Mouse (Mus musculus): ENCODE measurements around the gene Gm8122. TPM values are rescaled to one million over a fixed set of nuclear protein-coding genes. Genes with fewer than 3 reads are reported as not detected.
"Not testable (repeated sequence)": the region's sequence is repeated elsewhere in the genome, so short reads cannot be mapped to it uniquely, and the experiment has no call there.

The Gm8122 gene
- total RNA-seq (2017) = not detected in 2 replicates

DNA sequence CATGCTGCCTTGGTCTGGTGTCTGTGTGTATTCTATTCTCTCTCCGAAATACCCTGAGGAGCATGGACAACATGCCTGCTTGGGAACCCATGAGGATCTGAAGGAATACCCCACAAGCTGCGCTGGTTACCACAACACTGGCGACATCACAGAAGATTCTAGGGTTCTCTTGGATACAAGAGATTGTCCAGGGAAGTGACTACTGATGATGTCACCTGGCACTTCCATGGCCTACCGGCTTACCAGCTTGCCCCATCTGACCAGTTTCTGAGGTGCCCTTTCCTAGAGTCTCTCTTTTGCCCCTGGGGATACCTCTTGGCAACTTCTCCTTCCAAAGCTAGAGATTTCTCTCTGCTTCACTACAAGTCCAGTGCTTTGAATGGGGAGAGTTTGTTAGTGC is at the start of gene Gm8122:
Gm8122 (minus strand) TSS at position 101 of the 400 bp plus-strand sequence.
- ATAC-seq (replicated peaks; ENCODE audit: low read depth, poor library complexity, severe bottlenecking) = not testable (repeated sequence)

DNA sequence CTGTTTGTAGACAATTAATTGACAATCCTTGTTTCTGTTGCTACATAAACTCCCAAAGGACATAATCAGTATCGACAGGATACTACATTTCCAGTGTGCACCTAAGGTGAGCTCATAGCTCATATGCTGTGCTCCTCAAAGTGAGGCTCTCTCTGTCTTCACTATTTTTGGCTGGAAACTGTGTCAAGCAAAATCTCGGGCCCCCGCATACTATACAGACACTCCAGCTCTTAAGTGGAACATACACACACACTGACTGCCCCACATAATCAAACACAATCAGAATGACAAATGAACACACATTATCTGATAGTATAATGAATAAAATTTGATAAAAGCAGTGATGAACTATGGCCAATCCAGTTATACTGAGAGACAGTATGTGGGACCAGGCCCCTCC is 43.6 kb upstream of the Gm8122 start:
- not testable (repeated sequence) for ATAC-seq (replicated peaks; ENCODE audit: low read depth, poor library complexity, severe bottlenecking)

DNA sequence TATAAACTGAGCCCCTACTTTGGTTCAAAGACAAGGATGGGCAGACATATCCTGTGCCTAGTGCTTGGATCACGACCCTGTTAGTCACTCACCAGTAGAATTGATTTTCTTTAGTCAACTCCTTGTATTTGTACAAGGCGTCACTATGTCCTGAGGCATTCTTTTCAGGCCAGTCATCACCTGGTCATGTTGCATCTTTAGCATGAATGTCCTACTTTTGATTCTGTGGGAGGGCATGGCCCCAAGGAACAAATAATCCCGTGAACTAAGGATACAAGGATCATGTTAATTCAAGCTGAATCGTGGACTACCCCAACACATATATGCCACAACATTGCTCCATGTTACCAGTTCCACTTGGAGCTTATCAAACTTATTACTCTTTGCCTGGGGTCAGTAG is 43.0 kb upstream of the Gm8122 start:
- ATAC-seq (replicated peaks; ENCODE audit: low read depth, poor library complexity, severe bottlenecking) = not testable (repeated sequence)

DNA sequence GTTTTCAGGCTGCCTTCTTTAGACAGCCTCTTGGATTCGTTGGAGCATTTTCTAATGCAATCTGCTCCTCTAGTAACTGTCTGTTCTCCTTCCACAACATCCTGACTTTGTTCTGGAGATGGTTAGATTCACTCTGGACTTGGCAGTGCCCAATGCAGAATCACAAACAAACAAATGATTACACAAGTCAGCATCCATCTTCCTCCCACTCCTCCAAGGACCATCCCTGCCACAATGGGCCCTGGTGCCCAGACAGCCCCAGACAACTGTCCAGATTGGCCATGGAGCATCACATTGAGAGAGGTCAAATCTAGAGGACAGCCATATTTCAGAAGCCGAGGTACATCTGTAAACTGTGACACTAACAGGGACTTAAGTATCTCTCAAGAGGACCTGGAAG is 42.4 kb upstream of the Gm8122 start:
- not testable (repeated sequence) for ATAC-seq (replicated peaks; ENCODE audit: low read depth, poor library complexity, severe bottlenecking)

DNA sequence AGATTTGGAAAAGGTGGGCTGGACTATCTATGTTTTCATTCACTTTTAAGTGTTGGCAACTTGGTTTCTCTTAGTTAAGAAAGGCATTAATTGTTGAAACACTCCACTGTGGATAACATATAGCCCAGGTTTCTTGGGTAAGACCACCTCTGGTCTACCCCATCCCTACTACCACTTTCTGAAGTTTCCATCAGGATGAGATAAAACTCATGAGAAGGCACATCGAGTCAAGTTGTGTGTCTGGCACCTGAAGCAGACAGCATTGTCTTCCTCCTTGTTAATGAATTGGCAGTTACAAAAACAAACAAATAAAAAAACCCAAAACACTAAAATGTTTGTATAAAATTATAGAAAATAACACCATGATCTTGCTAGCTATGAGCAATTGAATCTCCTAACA is 40.6 kb upstream of the Gm8122 start:
- ATAC-seq (replicated peaks; ENCODE audit: low read depth, poor library complexity, severe bottlenecking) = not testable (repeated sequence)

DNA sequence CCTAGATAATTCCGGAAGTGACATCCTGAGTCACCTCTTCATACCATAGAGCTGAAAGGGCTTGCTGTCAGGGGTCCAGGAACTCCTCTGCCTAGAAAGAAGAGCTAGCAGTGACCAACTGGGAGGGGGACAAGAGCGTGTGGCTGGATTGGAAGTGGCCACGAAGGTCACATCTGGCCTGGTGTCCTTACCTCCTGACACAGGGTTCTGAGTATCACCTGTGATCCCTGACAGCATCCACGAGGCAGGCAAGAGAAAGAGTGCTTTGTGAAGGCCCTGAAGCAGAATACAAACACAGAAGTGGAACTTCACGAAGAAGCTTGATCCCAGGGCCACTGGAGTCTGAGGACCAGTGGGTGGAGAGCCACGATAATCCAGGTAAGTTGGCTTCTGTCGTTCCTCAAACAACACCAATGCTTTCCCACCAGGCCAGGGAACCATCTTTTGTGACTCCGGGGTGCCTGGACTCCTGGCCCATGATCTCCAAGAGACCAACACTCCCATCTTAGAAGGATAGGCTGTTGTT is 39.9 kb upstream of the Gm8122 start, which contains the start of gene Gm9732:
Gm9732 (plus strand) TSS at position 51 of the 526 bp plus-strand sequence.
- ATAC-seq (replicated peaks; ENCODE audit: low read depth, poor library complexity, severe bottlenecking) = not testable (repeated sequence)

DNA sequence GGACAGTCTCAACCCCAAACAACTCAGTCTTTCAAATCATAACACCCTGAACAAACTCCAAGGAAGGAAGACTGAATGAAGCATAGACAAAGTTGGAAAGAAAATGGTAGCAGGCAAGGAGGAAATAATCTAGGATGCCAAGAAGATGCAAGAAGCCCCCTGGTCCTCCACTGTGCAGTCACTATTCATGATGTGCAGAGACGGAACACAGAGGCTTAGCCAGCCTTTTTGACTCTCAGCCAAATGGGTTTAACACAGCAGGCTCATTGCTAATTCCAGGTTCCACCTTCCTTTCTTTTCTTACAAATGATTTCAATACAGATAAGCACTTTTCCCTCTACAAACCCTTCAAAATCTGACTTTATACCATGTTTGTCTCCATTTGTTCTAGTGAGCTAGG is 38.1 kb upstream of the Gm8122 start:
- not testable (repeated sequence) for ATAC-seq (replicated peaks; ENCODE audit: low read depth, poor library complexity, severe bottlenecking)

DNA sequence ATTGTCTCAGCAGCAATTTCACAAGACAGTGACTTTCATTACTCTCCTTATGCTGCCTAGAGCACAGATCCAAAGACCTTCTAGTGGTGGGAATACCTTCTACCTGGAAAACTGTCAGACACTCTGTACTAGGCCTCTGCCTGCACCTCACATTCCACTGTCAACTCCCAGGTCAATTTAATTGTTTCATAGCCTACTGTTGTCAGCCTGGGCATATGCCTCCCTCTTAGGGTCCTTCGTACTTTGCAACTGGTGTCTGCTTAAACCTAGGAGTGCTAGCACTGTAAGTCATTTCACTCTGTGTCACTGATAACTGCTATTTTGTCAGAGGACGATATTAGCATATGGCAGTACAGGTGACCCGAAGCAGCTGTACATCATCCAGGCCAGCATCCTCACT is 34.1 kb upstream of the Gm8122 start:
- ATAC-seq (replicated peaks; ENCODE audit: low read depth, poor library complexity, severe bottlenecking) = not testable (repeated sequence)

DNA sequence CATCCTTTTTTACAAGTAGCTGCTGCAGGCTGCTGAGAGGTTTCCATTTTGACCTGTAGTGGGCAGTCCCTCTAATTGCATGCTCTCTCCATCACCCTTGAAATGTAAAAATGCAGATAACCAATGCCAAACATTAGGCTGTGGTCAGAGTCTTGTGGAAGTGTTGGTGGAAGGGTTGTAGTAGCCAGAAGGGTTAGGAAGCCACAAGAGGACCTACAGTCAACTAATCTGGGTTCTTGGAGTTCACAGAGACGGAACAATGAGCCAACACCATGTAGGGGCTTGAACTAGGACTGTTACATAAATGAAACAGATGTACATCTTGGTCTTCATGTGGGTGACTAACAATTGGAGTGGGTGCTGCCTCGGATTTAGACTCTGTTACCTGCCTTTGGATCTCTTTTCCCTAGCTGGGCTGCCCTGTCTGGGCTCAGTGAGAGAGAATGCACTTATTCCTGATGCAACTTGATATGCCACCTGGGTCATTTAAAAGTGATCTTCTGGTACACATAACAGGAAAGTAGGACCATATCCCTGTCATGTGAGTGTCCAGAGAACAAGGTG is 33.5 kb upstream of the Gm8122 start:
- ATAC-seq (replicated peaks; ENCODE audit: low read depth, poor library complexity, severe bottlenecking) = not testable (repeated sequence)

DNA sequence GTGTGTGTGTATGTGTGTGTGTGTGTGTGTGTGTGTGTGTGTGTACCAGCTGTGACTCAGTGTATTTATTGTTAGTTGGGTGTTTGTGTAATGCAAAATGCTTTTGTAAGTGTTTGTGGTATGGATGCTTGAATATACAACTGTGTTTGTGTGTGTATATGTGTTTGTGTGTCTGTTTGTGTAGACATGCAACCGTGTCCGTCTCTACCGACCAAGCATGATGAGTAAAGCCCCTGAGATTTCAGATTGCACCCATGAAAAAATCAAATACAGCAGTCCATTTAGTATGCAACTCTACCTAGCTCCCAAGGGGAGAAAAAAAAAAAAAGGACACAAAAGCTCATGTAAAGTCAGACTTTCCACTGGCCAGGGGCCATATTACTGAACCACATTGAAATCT is 28.3 kb upstream of the Gm8122 start:
- ATAC-seq (replicated peaks; ENCODE audit: low read depth, poor library complexity, severe bottlenecking) = not testable (repeated sequence)

DNA sequence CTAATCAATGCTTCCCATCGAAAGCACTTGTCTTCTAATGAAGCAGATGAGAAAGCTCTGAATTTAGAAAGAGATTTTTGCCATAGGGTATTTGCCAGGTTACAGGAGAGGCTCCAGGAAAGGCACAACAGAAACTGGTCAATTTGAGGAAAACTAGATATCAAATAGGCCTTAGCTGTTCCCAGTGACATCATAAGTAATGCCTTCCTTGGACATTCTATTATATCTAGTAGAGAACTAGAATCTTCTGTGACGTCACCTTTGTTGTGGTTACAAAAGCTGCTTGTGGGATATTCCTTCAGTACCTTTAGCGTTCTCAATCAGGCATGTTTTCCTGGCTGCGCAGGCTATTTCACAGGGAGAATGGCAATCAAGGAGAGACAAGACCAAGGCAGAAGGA is 23.2 kb upstream of the Gm8122 start, which contains the start of gene Gm8126:
Gm8126 (plus strand) TSS at position 301 of the 400 bp plus-strand sequence.
- ATAC-seq (replicated peaks; ENCODE audit: low read depth, poor library complexity, severe bottlenecking) = not testable (repeated sequence)

DNA sequence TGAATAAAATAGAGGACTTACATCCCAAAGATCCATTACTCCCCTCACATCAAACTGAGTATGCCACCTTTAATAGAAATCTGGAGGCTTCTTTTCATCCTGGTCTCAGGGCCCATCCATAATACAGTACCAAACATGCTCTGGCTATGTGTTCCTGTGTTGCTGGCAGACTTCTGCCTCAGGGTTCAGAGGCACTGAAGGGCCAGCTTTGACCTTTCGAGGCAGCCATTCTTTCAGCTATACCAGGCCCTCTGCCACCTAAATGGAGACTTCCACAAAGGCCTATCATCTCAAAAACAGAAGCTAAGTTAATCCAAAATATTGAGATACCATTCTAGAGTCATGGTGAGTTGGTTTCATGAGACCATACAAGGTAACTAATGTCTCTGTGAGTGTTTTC is 21.4 kb upstream of the Gm8122 start:
- not testable (repeated sequence) for ATAC-seq (replicated peaks; ENCODE audit: low read depth, poor library complexity, severe bottlenecking)

DNA sequence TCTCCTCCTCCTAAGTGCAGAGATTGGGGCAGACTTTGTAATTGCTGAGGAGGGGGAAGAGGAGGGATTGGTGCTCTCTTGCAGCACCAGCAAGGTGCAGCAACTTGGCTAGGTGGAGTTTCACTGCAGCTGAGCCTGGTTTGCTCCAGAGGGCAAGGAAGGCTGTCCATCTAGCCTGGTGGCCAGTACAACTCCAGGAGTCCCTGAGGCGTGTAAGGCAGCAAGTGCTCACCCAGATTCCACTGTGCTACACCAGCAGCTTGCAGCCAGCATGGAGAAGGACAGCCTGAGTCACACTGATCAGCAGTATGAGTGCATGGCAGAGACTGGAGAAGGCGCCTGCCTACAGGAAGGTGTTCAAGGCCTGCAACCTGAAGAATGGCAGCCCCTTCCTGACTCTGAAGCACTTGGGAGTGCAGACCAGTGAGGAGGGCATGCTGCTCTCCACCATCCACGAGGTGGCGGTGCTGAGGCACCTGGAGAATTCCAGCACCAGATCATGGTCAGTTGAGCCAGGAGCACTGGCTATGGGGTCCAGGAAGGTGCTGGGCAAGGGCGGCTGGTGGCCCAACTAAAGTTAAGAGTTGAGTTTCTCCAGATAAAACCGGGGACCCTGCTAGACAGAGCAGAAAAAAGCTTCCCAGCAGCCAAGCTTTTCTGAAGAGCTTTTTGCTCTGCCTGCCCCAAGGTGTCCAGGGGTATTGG is 15.6 kb upstream of the Gm8122 start:
- not testable (repeated sequence) for ATAC-seq (replicated peaks; ENCODE audit: low read depth, poor library complexity, severe bottlenecking)

DNA sequence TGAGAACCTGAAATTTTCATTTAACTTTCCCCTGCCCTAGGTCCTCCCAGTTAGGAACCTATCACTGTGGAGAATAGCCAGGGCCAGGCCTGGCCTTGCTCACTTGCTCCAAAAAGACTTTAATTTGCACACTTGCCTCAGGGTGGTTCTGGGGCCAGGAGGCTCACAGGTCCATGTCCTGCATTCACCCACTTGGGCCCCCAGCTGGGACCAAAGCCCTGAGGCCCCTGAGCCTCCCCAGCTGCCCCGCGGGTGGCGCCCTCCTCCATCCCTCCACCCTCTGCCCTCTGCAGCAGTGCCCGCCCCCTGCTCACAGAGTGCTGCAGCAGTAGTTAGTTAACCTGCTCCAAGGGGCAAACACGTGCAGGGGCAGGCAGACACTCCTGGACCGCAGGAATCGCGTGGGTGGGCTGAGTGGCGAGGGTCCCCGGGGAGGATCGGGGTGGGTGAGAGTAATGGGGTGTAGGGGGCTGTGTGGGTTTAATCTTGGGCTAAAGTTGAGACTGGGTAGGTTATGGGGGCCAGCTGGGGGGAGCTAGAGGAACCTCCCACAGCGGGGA is 14.6 kb upstream of the Gm8122 start:
- ATAC-seq (replicated peaks; ENCODE audit: low read depth, poor library complexity, severe bottlenecking) = not testable (repeated sequence)

DNA sequence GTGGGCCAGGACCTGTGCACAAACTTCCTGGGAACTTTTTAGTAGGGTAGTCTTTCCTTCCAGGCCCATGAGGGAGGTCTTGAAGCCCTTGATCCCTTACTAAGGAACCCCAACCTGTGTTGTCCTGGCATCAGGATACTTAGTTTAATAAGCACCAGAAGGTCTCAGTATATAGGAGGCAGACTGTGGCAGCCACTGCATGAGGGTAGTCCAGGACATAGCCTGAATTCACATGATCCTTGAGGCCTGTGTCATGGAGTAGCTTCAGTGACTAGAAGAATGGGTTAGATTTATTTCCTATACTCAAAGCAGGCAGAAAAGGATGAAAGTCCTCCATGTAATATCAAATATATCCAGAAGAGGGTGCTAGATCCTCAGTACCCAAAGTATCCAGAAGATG is 2.7 kb upstream of the Gm8122 start:
- not testable (repeated sequence) for ATAC-seq (replicated peaks; ENCODE audit: low read depth, poor library complexity, severe bottlenecking)

Other genes starting within 250 kb of the Gm8122 start
- gene Gm8082, start 241.7 kb downstream of the Gm8122 start, total RNA-seq (2017) = not detected in 2 replicates
- not detected in 2 replicates for gene Gm10376, start 219.7 kb downstream of the Gm8122 start, total RNA-seq (2017)
- gene Gm8094, start 158.7 kb downstream of the Gm8122 start, total RNA-seq (2017) = not detected in 2 replicates
- gene Gm8104, start 134.7 kb downstream of the Gm8122 start, total RNA-seq (2017) = not detected in 2 replicates
- not detected in 2 replicates for gene Gm7233, start 55.4 kb downstream of the Gm8122 start, total RNA-seq (2017)
- not detected in 2 replicates for gene Gm8126, start 23.3 kb upstream of the Gm8122 start, total RNA-seq (2017)
- not detected in 2 replicates for gene Gm9732, start 39.7 kb upstream of the Gm8122 start, total RNA-seq (2017)
- gene Gm8127, start 58.5 kb upstream of the Gm8122 start, total RNA-seq (2017) = not detected in 2 replicates
- gene 1700001F09Rik, start 112.5 kb upstream of the Gm8122 start, total RNA-seq (2017) = not detected in 2 replicates
- gene Gm8138, start 181.0 kb upstream of the Gm8122 start, total RNA-seq (2017) = not detected in 2 replicates